Mouse (Mus musculus) urinary bladder, postnatal 36 days (tissue): Measurements from ENCODE around the gene Fgfr2.

Experiments
- DNase-seq, 2 experiments: peaks; one replicate each; pipeline ENCODE4 v3.0.0; 2022; ENCODE audit warnings: low spot score in 2 of 2, mixed read lengths in 1 of 2

Gene Fgfr2

DNA sequence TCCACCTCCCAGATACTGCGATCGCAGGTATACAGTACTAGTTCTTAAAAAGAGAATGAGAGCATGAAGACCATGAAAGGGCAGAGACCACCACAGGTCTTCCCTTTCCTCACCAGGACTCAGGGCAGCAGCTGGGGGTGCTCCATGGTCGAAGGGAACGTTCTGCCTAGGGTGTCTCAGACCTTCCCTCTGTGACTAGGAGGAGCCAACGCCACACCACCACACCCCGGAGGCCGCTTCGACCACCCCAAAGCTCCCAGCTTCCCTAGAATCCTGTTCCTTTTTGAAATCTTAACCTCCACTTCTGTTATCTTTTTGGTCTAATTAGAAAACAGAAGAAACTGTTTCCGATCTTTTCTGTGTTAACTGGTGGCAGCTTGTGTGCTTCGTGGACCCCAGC lies 347.2 kb downstream of the Fgfr2 start:
- no peak for DNase-seq

DNA sequence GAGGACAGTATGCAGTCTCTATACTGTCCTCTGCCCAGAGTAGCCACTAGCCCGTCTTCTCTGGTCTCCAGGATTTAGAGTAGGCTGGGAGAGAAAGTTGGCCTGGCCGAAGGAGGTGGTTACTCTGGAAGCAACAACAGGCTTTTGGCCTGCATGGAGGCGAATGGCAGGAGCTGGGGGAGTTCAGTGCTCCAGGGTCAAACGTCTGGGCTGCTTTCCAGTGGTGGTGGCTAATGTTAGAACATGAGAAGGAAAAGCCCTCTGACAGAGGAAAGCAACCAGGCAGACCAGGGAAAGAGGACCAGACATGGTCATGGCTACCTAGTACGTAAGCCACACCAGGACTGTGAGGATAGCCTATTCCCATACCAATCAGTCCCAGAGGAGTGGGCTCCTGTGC lies 347.8 kb downstream of the Fgfr2 start:
- DNase-seq, result peak in 1 of 2 experiments; percentile 76

DNA sequence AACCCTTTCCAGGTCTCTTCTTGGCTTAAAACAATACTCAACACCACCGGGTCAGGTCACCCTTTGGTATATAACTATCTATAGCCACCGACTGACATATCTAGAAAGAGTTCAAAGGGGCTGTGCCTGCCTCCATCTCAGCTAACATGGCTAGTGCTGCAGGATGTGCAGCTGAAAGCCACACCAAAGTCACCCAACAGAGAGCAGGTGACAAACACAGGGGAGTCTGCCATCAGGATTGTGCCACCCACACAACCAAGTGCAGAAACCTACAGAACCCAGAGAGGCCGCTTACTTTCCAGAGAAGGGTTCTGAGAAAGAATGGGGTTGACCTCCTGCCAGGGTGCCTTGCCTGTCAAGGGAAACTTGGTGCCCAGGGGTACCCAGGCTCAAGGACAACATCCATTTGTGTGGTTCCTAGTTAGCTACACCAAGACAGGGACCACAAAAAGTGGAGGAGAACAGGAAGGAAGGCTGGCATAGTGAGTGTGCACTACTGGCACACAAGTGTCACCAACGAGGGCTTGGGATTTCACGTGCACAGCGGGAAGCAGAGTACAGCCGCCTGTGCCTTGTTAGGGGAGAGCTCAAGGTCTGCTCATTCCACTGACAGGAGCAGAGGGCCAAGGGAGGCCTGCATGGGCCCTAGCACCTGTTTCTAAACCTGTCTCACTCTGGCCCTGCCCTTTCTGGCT lies 350.0 kb downstream of the Fgfr2 start:
- DNase-seq, result no peak

DNA sequence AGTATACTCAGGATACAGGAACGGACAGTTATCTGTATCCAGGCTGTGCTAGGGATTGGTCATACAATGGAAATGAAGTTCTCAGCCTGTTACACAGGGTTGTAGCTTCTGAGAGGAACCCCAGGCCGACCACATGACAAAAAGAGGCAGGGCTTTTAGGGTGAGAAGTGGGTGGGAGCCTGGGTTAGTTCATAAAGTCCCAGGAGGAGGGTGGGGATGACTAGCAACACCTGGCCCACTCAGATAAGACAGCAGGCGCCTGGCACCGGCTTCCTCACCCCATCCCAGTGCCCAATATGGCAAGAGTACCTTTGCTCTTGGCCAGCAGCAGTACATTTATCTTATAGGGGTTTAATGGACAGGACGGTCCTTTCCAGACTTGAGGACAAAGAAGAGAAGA lies 350.7 kb downstream of the Fgfr2 start:
- no peak for DNase-seq

DNA sequence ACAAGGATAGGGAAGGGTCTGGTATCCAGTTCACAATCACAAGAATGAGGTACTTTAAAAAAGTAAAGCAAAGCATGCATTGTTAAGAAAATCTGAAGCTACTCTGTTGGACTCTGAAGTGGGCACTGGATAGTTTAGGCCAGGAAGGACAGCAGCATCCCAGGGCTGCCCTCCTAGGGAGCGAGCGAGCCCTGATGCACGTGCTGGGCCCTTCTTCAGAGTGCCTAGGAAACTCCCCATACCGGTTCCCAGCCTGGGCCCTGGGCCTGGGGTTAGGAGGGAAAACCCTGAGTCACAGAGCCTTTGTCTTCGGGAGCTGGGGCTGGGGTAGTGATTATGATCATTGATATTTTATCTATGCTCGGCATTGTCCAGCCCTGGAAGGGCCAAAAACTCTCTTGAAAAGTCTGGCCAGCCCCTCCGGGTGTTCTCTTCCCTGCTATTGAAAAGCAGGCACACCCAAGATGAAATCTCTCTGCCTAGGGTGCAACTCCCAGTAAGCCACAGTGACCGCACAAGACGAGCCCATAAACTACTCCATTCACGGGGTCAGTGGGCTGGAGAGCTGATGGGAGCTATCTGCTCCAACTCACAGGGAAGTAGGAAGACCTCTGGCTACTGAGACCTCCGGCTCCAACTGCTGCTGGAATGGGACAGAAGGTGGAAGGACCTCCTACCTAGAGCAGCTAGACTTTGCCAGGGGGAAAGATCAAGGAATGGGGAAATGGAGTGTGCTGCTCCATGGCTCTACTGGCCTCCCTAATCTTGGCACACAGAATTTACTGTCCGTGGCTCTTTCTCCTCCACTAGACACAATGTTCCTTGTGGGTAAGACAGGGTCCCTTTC lies 354.4 kb downstream of the Fgfr2 start:
- no peak for DNase-seq

DNA sequence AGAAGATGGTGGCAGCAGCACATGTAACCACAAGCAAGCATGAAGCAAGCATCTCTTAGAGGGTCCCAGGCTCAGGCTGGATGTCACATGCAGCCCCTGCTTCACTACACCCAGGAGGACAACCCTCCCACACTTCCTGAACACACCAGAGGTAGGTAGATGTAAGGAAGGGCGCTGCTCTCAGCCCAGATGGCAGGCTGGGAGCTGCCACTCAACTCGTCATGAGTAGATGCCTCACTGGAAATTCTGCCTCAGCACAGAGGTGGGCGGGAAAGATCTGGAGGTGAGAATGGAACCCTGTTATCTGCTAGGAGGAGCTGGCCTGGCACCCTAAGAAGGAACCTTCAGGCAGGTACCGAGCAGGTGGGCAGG lies 355.2 kb downstream of the Fgfr2 start:
- no peak for DNase-seq

DNA sequence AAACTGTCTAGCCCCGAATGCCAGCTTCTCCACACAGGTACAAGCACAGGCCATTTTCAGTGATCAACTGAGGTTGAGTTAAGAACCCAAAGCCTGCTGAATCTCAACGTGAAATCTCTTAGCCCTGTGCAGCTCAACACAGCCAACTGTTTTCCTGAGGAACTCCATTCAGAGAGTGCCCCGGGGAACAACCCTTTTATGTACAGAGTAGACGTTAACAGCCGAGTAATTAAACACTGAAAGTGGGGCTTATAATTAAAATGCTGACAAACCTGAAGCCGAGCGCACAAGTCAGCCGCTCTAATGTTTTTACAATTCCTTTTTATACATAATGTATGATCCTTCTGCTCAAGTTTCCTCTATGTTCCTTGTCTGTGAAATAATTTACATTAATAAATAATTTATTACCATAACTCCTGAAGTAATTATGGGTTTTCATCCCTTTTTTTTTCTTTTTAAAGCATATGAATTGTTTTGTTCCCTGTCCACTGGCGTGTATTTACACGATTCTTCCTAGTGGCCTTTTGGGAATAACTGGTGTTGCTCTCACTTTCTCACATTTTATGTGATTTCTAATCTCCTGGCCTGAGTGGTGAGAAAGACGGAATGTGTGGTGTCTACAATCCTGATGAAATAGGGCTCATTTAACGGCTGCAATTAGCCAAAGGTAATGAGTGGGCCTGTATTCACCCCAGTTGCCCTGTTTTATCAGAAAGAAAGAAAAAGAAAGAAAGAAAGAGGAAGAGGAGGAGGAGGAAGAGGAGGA lies 355.7 kb downstream of the Fgfr2 start:
- DNase-seq, result no peak

DNA sequence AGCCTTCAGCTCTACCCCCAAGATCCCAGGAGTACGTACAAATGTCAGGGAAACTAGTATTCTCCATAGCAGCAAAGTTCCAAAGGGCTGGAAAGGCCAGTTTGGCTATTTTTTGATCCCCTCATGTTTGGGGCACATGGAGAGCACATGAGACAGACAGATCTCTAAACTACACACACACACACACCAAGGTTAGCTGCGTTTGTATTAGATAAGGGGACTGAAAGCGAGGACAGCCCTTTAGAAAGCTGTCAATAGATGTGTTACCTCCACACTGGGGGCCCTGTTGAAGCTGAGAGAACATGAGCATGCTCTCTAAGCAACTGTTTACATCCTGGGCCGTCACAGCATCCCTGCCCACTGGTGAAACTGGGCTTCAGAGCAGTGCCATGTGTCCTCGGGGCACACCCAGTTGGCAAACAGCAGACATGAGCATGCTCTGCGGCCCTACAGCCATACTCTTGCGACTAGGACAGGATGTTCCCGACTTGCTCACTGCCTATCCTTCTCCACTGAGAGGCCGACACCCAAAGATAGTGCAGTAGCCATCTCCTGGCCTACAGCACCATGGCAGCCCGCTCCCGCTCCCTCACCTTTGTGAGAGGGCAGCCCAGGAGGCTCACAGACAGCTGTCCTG lies 356.8 kb downstream of the Fgfr2 start:
- peak in 1 of 2 experiments; percentile 39 for DNase-seq

GRCm38 (mm10) chr7:132765629-132766186 lies 357.4 kb downstream of the Fgfr2 start:
- DNase-seq, result no peak

- no peak for DNase-seq
Measured at GRCm38 (mm10) chr7:132764896-132765491, 358.2 kb downstream of the Fgfr2 start.

- DNase-seq, result no peak
Measured at GRCm38 (mm10) chr7:132764314-132764713, 358.8 kb downstream of the Fgfr2 start.

GRCm38 (mm10) chr7:132763911-132764310 lies 359.2 kb downstream of the Fgfr2 start:
- no peak for DNase-seq

DNA sequence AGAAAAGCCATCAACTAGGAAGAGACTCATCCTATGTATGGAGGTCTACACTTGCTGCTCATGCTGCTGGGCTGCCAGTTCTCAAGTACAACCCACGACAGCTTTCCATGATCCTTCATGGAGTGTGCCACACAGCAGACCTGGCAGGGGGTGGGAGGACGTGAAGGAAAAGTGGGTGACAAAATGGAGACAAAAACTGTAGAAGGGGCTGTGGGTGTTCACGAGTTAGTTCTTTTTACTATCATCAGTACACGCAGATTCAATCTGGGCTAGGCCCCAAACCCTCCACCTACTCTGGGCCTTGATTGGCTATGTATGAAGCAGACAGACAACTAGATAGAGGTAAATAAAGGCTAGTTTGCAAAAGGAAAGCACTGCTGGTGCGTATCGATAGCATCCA lies 359.8 kb downstream of the Fgfr2 start:
- no peak for DNase-seq

GRCm38 (mm10) chr7:132761409-132761808 lies 361.7 kb downstream of the Fgfr2 start:
- no peak for DNase-seq

DNA sequence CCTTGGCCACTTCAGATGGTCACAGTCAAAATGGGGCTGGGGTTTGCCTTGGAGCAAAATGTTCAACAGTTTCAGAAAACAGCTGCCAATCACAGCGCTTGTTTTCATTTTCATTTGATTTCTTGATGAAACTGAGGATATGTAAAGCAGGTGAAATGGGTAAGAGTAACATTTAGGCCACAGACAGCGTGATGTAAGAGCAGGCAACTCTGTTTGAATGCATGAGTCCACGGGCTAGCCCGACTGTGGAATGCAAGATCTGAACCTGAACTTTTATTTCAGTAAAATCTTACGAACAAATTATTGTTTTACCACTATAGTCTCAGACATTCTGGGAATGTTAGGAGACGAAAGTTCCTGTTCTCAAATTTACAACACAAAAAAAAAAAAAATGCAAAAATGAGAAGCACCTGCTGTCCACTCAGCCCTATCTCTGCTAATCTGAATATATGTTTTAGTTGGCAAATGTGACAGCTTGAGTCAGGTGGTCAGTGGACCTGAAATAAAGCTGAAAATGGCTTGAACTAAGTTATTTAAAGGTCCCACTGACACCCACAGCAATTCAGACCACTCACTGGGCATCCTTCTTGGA lies 362.5 kb downstream of the Fgfr2 start:
- DNase-seq, result no peak

DNA sequence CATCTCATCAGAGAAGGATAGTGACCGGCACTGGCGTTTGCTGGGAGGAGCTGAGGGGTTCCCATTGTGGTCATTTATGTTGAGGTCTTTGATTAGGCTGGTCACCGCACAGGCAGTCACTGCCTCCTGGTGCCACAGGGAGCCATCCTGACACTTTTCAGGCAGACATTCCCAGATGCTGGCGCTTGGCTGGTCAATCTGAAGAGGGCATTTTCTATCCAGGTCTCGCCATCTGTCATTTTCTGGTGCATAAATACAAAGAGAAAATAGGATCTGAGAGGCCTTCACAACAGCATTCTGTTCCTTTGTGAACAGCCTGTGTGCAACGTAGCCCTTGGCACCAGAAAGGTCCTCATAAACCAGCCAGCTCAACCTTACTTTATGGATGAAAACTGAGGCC lies 363.2 kb downstream of the Fgfr2 start:
- DNase-seq, result no peak

DNA sequence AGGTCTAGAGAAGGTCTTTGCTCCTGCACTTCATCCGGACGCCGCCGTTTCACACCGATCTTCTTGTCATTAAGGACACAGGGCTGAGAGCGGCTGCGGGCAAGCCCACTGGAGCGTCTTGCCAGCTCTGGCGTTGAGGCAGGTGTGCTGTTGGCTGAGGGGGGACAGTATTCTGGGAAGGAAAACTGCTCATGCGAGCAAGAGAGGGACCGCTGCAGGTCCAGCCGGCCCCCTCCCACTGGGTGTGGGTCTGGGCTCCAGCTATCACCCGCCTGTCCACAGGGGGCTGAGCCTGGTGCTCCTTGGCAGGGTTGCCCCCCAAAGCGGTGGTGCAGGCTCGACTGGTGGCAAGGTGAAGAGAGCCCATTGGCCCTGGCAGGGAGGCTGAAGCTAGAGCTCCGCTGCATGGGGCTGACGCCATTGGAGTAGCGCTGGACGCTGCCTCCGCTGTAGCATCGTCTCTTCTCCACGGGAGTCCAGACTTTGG lies 363.7 kb downstream of the Fgfr2 start:
- DNase-seq, result no peak

DNA sequence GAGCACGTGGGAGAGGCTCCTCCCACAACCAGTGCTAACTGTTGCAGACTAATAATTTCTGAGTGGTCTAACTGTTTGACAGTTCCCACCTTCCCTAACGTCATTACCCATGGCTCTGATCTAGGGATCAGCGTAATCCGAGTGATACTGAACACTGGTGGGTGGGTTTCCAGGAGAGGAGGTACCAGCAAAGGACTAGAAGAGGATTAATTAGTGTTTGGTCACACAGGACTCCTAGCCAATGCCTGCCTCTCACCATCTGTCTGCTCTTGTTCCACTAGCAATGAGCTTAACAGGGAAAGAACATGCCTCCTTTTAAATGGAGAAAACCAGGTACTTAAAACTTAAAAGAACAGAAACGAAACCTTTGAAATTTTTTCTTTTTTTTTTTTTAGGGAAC lies 364.3 kb downstream of the Fgfr2 start:
- DNase-seq, result no peak

- no peak for DNase-seq
Measured at GRCm38 (mm10) chr7:132756325-132756724, 366.8 kb downstream of the Fgfr2 start.

- DNase-seq, result no peak
Measured at GRCm38 (mm10) chr7:132754389-132754750, 368.8 kb downstream of the Fgfr2 start.
